Mouse (Mus musculus) hindbrain, embryonic 10.5 days (tissue): Measurements from ENCODE around the gene Chchd3. TPM values are rescaled to one million over a fixed set of nuclear protein-coding genes. Genes with fewer than 3 reads are reported as not detected.

ENCODE experiments used
- DNase-seq: peaks from one replicate; pipeline ENCODE4 v3.0.0-alpha.2; 2017; ENCODE audit warnings: low spot score
- H3K27ac ChIP-seq: fragments of 300-500 bp; sonication (generic); 2 replicates; pipeline ENCODE4 v1.5.1; 2016; ENCODE audit warnings: mild to moderate bottlenecking, moderate library complexity
- H3K27me3 ChIP-seq: fragments of 300-500 bp; sonication (generic); 2 replicates; pipeline ENCODE4 v1.6.1; 2016; ENCODE audit warnings: mild to moderate bottlenecking; ENCODE audit not compliant: poor library complexity, insufficient read depth, severe bottlenecking
- H3K36me3 ChIP-seq: fragments of 300-500 bp; sonication (generic); 2 replicates; pipeline ENCODE4 v1.6.1; 2016; ENCODE audit warnings: mild to moderate bottlenecking, moderate library complexity
- H3K4me1 ChIP-seq: fragments of 300-500 bp; sonication (generic); replicated peaks from 2 replicates; pipeline ENCODE4 v1.6.1; 2016; ENCODE audit warnings: mild to moderate bottlenecking
- H3K4me3 ChIP-seq: fragments of 300-500 bp; sonication (generic); 2 replicates; pipeline ENCODE4 v1.5.1; 2016; ENCODE audit warnings: mild to moderate bottlenecking, moderate library complexity
- H3K9me3 ChIP-seq: fragments of 300-500 bp; sonication (generic); 2 replicates; pipeline ENCODE4 v1.6.1; 2016; ENCODE audit warnings: mild to moderate bottlenecking, moderate library complexity
- whole genome bisulfite sequencing: fragments of 180-500 bp; shearing (Covaris S2); methylation state at CpG from one replicate; pipeline ENCODE4 v1.1.7; 2016; 5-methylcytosine and 5-hydroxymethylcytosine counted together
- polyA plus RNA-seq: library from polyadenylated mRNA; unstranded; fragments of >200 nt; fragmentation: Nextera tagmentation; extraction: Ambion mirVana; gene quantifications from 2 replicates; pipeline ENCODE4 v1.2.1, GENCODE M21; 2016

Chchd3 gene
- polyA plus RNA-seq, 1 experiment from 2014 or later: 131 TPM

- Histone ChIP-seq H3K27ac (no peak overlapping the region), H3K4me3 (no peak overlapping the region), H3K36me3 (peaks cover under 1% of the 10 kb centered on the region; the same call in 1 of the 2 replicates), H3K9me3 (no peaks in the 10 kb centered on the region), H3K4me1 (peaks cover 12% of the 10 kb centered on the region), H3K27me3 (no peaks in the 10 kb centered on the region)
- no peak for DNase-seq
- 94% methylated on average over 1 of the region's 1 CpGs for WGBS
Measured at GRCm38 (mm10) chr6:32808796-32809195, 251.3 kb downstream of the Chchd3 start.

GRCm38 (mm10) chr6:32807771-32808170, 252.3 kb downstream of the Chchd3 start:
- DNase-seq: no peak
- WGBS: 62% methylated on average over 4 of the region's 4 CpGs
- Histone ChIP-seq H3K36me3 (peaks cover 7% of the 10 kb centered on the region), H3K9me3 (no peaks in the 10 kb centered on the region), H3K4me1 (peaks cover 12% of the 10 kb centered on the region), H3K27me3 (no peaks in the 10 kb centered on the region), H3K27ac (no peak overlapping the region), H3K4me3 (no peak overlapping the region)

GRCm38 (mm10) chr6:32803646-32804045, 256.4 kb downstream of the Chchd3 start:
- Histone ChIP-seq H3K27ac (no peak overlapping the region), H3K36me3 (peaks cover 26% of the 10 kb centered on the region), H3K4me3 (no peak overlapping the region), H3K4me1 (peaks cover 12% of the 10 kb centered on the region), H3K9me3 (no peaks in the 10 kb centered on the region), H3K27me3 (no peaks in the 10 kb centered on the region)
- WGBS: 97% methylated on average over 4 of the region's 4 CpGs
- no peak for DNase-seq

GRCm38 (mm10) chr6:32801776-32802175, 258.3 kb downstream of the Chchd3 start:
- Histone ChIP-seq H3K27ac (no peak overlapping the region), H3K4me3 (no peak overlapping the region), H3K4me1 (peaks cover 10% of the 10 kb centered on the region), H3K36me3 (peaks cover 26% of the 10 kb centered on the region), H3K27me3 (no peaks in the 10 kb centered on the region), H3K9me3 (no peaks in the 10 kb centered on the region)
- 94% methylated on average over 6 of the region's 6 CpGs for WGBS
- DNase-seq: no peak

- 16% methylated on average over 4 of the region's 4 CpGs for WGBS
- no peaks in the 10 kb centered on the region for H3K27me3 ChIP-seq
Measured at GRCm38 (mm10) chr6:32797525-32797924, 262.5 kb downstream of the Chchd3 start.

GRCm38 (mm10) chr6:32795653-32796500, 264.2 kb downstream of the Chchd3 start:
- Histone ChIP-seq H3K36me3 (peaks cover 28% of the 10 kb centered on the region; the same call in 1 of the 2 replicates), H3K27me3 (no peaks in the 10 kb centered on the region), H3K4me3 (no peak overlapping the region), H3K4me1 (peaks cover 16% of the 10 kb centered on the region), H3K27ac (no peak overlapping the region), H3K9me3 (no peaks in the 10 kb centered on the region)
- 70% methylated on average over 8 of the region's 8 CpGs for WGBS
- DNase-seq: no peak

More at GRCm38 (mm10) chr6:32797525-32797924, 262.5 kb downstream of the Chchd3 start:
- no peak for DNase-seq
- peaks cover 26% of the 10 kb centered on the region for H3K36me3 ChIP-seq
- H3K27ac ChIP-seq: no peak overlapping the region
- no peak overlapping the region for H3K4me3 ChIP-seq
- H3K4me1 ChIP-seq: peaks cover 16% of the 10 kb centered on the region
- H3K9me3 ChIP-seq: no peaks in the 10 kb centered on the region

- no peak for DNase-seq
- no peaks in the 10 kb centered on the region for H3K9me3 ChIP-seq
- H3K27ac ChIP-seq: no peak overlapping the region
- H3K36me3 ChIP-seq: peaks cover 27% of the 10 kb centered on the region; the same call in 1 of the 2 replicates
- peaks cover 16% of the 10 kb centered on the region for H3K4me1 ChIP-seq
- H3K4me3 ChIP-seq: no peak overlapping the region
- H3K27me3 ChIP-seq: no peaks in the 10 kb centered on the region
- 93% methylated on average over 1 of the region's 1 CpGs for WGBS
Measured at GRCm38 (mm10) chr6:32793575-32793974, 266.5 kb downstream of the Chchd3 start.

GRCm38 (mm10) chr6:32793163-32793562, 266.9 kb downstream of the Chchd3 start:
- DNase-seq: no peak
- H3K27me3 ChIP-seq: no peaks in the 10 kb centered on the region
- peaks cover 27% of the 10 kb centered on the region; the same call in 1 of the 2 replicates for H3K36me3 ChIP-seq
- WGBS: 93% methylated on average over 3 of the region's 3 CpGs
- H3K27ac ChIP-seq: no peak overlapping the region
- no peaks in the 10 kb centered on the region for H3K9me3 ChIP-seq
- no peak overlapping the region for H3K4me3 ChIP-seq
- peaks cover 16% of the 10 kb centered on the region for H3K4me1 ChIP-seq

- 89% methylated on average over 4 of the region's 4 CpGs for WGBS
- no peak overlapping the region for H3K27ac ChIP-seq
- peaks cover 27% of the 10 kb centered on the region; the same call in 1 of the 2 replicates for H3K36me3 ChIP-seq
- DNase-seq: no peak
- H3K9me3 ChIP-seq: no peaks in the 10 kb centered on the region
- peaks cover 15% of the 10 kb centered on the region for H3K4me1 ChIP-seq
- no peaks in the 10 kb centered on the region for H3K27me3 ChIP-seq
- no peak overlapping the region for H3K4me3 ChIP-seq
Measured at GRCm38 (mm10) chr6:32790487-32790886, 269.6 kb downstream of the Chchd3 start.

GRCm38 (mm10) chr6:32787399-32787798, 272.7 kb downstream of the Chchd3 start:
- Histone ChIP-seq H3K27ac (no peak overlapping the region; the same call in 1 of the 2 replicates), H3K27me3 (no peaks in the 10 kb centered on the region)
- 25% methylated on average over 1 of the region's 1 CpGs for WGBS

GRCm38 (mm10) chr6:32786196-32786595, 273.9 kb downstream of the Chchd3 start:
- 92% methylated on average over 5 of the region's 5 CpGs for WGBS
- Histone ChIP-seq H3K4me1 (peaks cover 15% of the 10 kb centered on the region), H3K4me3 (no peak overlapping the region), H3K27ac (no peak overlapping the region), H3K9me3 (no peaks in the 10 kb centered on the region), H3K27me3 (no peaks in the 10 kb centered on the region), H3K36me3 (peaks cover 6% of the 10 kb centered on the region; the same call in 1 of the 2 replicates)
- no peak for DNase-seq

More at GRCm38 (mm10) chr6:32787399-32787798, 272.7 kb downstream of the Chchd3 start:
- Histone ChIP-seq H3K9me3 (no peaks in the 10 kb centered on the region), H3K36me3 (peaks cover 16% of the 10 kb centered on the region; the same call in 1 of the 2 replicates), H3K4me1 (peaks cover 15% of the 10 kb centered on the region), H3K4me3 (no peak overlapping the region)
- DNase-seq: peak; percentile 18

- no peaks in the 10 kb centered on the region for H3K36me3 ChIP-seq
- H3K27ac ChIP-seq: no peak overlapping the region
- H3K9me3 ChIP-seq: no peaks in the 10 kb centered on the region
- H3K4me1 ChIP-seq: peaks cover 19% of the 10 kb centered on the region
- no peak for DNase-seq
- no peak overlapping the region for H3K4me3 ChIP-seq
- WGBS: 89% methylated on average over 4 of the region's 4 CpGs
- 0 out of 2 replicates have a peak, but pooled peaks cover 2% of the 10 kb centered on the region for H3K27me3 ChIP-seq
Measured at GRCm38 (mm10) chr6:32783102-32783501, 277.0 kb downstream of the Chchd3 start.

- H3K9me3 ChIP-seq: no peaks in the 10 kb centered on the region
- H3K4me1 ChIP-seq: 0 out of 2 replicates have a peak, but pooled peaks cover 4% of the 10 kb centered on the region
- no peak overlapping the region for H3K4me3 ChIP-seq
- H3K36me3 ChIP-seq: no peaks in the 10 kb centered on the region
- no peak overlapping the region for H3K27ac ChIP-seq
- 0 out of 2 replicates have a peak, but pooled peaks cover 2% of the 10 kb centered on the region for H3K27me3 ChIP-seq
- DNase-seq: no peak
- WGBS: 27% methylated on average over 11 of the region's 11 CpGs
Measured at GRCm38 (mm10) chr6:32780602-32781001, 279.5 kb downstream of the Chchd3 start.
